Mouse (Mus musculus) liver, adult 2 months (tissue): ENCODE measurements around the gene Pgs1. TPM values are rescaled to one million over a fixed set of nuclear protein-coding genes. Genes with fewer than 3 reads are reported as not detected.

ENCODE experiments used
- DNase-seq: peaks from one replicate; pipeline ENCODE4 v3.0.0-alpha.2; 2011; ENCODE audit warnings: low read depth, low spot score; ENCODE audit errors: extremely low read depth
- H3K27ac ChIP-seq: fragments of 200-500 bp; replicated peaks from 2 replicates; pipeline ENCODE4 v1.5.1; 2012; ENCODE audit warnings: low read depth, mild to moderate bottlenecking, control low read depth, inconsistent platforms, low read length; ENCODE audit not compliant: insufficient read depth
- H3K27me3 ChIP-seq: fragments of 200-500 bp; 2 replicates; pipeline ENCODE4 v1.6.1; 2012; ENCODE audit warnings: mild to moderate bottlenecking, moderate library complexity, low read length, inconsistent platforms; ENCODE audit not compliant: control insufficient read depth, insufficient read depth
- H3K36me3 ChIP-seq: fragments of 200-500 bp; 2 replicates; pipeline ENCODE4 v1.6.1; 2012; ENCODE audit warnings: low read length, inconsistent platforms; ENCODE audit not compliant: control insufficient read depth, insufficient read depth
- H3K4me1 ChIP-seq: fragments of 200-500 bp; 2 replicates; pipeline ENCODE4 v1.6.1; 2011; ENCODE audit warnings: low read length; ENCODE audit not compliant: control insufficient read depth, insufficient read depth
- H3K4me3 ChIP-seq: fragments of 200-500 bp; 2 replicates; pipeline ENCODE4 v1.5.1; 2011; ENCODE audit warnings: low read depth, mild to moderate bottlenecking, control low read depth, low read length, moderate library complexity; ENCODE audit not compliant: insufficient read depth
- H3K79me2 ChIP-seq: fragments of 200-500 bp; 2 replicates; pipeline ENCODE4 v1.6.1; 2012; ENCODE audit warnings: inconsistent platforms, mild to moderate bottlenecking, low read length, moderate library complexity; ENCODE audit not compliant: control insufficient read depth, insufficient read depth
- H3K9ac ChIP-seq: fragments of 200-500 bp; 2 replicates; pipeline ENCODE4 v1.6.1; 2012; ENCODE audit warnings: low read depth, mild to moderate bottlenecking, control low read depth, inconsistent platforms, low read length
- CTCF ChIP-seq: fragments of 200-500 bp; IDR thresholded peaks from 2 replicates; pipeline ENCODE4 v1.5.1; 2011; ENCODE audit warnings: low read depth, low read length, control low read depth
- POLR2A ChIP-seq: fragments of 200-500 bp; IDR thresholded peaks from 2 replicates; pipeline ENCODE4 v1.6.1; 2011; ENCODE audit warnings: low read length, control low read depth; ENCODE audit not compliant: insufficient read depth; ENCODE audit errors: extremely low read depth
- WGBS: fragments of 180-500 bp; shearing (Covaris S2); methylation state at CpG from one replicate; pipeline ENCODE4 v1.1.7; 2018; 5-methylcytosine and 5-hydroxymethylcytosine counted together
- polyA plus RNA-seq: library from polyadenylated mRNA; depleted of rRNA; stranded (reverse); fragments of >200 nt; gene quantifications from 2 replicates; pipeline ENCODE4 v1.2.3, GENCODE M21; 2012; rRNA removed
- total RNA-seq: library from RNA; depleted of rRNA; stranded (reverse); fragments of >200 nt; gene quantifications from 2 replicates; pipeline ENCODE4 v1.2.3, GENCODE M21; 2014; rRNA removed

Gene Pgs1
- total RNA-seq (4.7 and 5.0 TPM in 2 replicates), polyA plus RNA-seq (17.8 and 22.1 TPM in 2 replicates)

DNA sequence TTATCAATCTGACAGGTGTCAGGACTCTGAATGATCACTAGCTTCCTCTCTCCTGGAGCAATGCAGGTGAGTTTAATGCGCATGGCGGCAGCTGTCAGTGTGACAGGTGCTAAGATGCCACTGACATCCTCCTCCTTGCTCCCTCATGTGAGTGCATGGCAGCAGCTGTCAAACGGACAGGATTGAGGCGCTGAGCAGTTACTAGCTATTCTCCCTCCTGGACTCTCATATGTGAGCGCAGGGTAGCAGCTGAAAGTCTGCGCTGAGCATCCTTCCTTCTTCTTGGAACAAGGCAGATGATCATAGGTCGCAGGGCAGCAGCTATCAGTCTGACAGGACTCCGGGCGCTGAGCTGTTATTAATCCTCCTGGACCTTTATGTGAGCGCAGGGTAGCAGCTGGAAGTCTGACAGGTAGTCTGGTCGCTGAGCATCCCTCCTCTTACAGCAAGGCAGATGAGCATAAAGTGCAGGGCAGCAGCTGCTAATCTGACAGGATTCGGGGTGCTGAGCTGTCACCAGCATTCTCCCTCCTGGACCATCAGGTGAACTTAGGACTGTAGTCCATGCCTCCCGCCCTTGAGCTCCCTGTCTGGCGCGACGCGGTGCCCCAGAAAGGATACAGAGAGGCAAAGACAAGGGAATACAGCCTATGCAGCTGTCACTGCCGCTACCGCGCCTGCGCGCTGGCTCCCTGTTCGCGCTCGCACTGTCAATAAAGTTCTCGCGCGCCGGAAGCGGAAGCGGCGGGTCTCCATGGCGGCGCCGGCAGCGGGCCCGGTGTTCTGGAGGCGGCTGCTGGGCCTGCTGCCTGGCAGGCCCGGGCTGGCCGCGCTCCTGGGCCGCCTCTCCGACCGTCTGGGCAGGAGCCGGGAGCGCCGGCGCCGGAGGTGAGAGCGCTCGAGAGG, at the start of gene Pgs1:
Pgs1 (plus strand) TSS at position 167 of the 906 bp plus-strand sequence.
- Histone ChIP-seq H3K27ac (peak within 1 kb of the TSS; percentile 50), H3K36me3 (no peaks in the 10 kb centered on the region), H3K4me3 (peak within 1 kb of the TSS; percentile 84), H3K27me3 (no peaks in the 10 kb centered on the region), H3K9ac (peak within 1 kb of the TSS; percentile 79), H3K79me2 (peaks cover 28% of the 10 kb centered on the region), H3K4me1 (peaks cover 16% of the 10 kb centered on the region)
- peak; percentile 69 for DNase-seq
- WGBS = 7% methylated on average over 51 of the region's 51 CpGs
- TF ChIP-seq CTCF (no peak), POLR2A (no peak)

DNA sequence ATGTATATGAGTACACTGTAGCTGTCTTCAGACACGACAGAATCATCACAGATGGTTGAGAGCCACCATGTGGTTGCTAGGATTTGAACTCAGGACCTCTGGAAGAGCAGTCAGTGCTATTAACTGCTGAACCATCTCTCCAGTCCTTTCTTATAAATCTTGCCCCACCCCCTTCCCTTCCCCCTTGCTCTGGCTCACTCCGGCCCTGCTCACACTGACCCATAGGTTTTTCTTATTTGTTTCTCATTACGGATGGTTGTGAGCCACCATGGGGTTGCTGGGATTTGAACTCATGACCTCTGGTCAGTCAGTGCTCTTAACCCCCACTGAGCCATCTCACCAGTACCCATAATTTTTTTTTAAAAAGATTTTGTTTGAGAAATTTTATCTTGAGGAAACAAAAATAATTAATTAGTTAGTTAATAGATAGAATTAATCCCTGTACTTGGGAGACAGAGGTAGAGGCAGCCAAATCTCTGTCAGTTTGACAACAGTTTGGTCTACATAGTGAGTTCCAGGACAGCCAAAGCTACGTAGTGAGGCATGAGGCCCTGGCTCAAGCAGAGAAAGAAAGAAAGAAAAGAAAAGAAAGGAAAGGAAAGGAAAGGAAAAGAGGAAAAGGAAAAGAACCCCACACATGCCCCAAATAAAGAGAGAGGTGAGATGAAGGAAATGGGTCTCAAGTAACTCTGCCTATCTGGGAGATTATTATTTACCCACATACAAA, 46.9 kb upstream of the Pgs1 start:
- peaks cover 10% of the 10 kb centered on the region for H3K4me1 ChIP-seq
- H3K79me2 ChIP-seq = no peaks in the 10 kb centered on the region
- DNase-seq = no peak
- H3K9ac ChIP-seq = no peak overlapping the region
- no peak for TF ChIP-seq CTCF
- TF ChIP-seq POLR2A = no peak
- no peak overlapping the region for H3K4me3 ChIP-seq
- 70% methylated on average over 4 of the region's 4 CpGs for WGBS
- H3K27ac ChIP-seq = no peak overlapping the region
- H3K27me3 ChIP-seq = no peaks in the 10 kb centered on the region
- no peaks in the 10 kb centered on the region for H3K36me3 ChIP-seq

DNA sequence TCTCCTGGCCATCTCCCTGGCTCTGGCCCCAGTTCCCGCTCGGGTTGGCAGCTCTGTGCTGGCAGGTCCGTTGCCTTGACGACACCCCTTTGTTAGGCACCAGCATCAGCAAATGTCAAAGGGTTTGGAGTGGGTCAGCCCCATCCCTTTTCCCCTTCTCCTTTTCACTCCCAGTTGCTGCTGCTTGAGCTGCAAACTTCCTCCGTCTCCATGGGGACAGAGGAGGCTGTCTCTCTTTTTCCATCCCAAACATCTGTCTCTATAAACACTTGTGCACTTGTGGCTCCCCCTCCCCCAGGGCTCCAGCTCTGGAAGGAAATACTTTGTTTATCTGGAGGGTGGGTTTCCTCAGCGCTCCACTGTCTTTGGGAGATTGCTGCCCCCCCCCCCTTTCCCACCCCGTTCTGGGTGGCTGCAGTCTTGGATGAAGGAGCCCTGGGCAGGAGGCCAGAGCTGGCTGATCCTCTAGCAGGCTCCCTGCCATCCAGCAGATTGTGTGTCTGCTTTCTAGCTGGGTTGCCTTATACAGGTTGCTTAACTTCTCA, 46.3 kb upstream of the Pgs1 start:
- H3K4me1 ChIP-seq = peaks cover 10% of the 10 kb centered on the region
- no peaks in the 10 kb centered on the region for H3K36me3 ChIP-seq
- no peak overlapping the region for H3K4me3 ChIP-seq
- H3K27ac ChIP-seq = 0 out of 2 replicates have a peak overlapping the region, but pooled peaks have one; percentile 2
- DNase-seq = peak; percentile 41
- TF ChIP-seq POLR2A (no peak), CTCF (no peak)
- H3K27me3 ChIP-seq = no peaks in the 10 kb centered on the region
- no peaks in the 10 kb centered on the region for H3K79me2 ChIP-seq
- H3K9ac ChIP-seq = no peak overlapping the region
- 12% methylated on average over 7 of the region's 7 CpGs for WGBS

DNA sequence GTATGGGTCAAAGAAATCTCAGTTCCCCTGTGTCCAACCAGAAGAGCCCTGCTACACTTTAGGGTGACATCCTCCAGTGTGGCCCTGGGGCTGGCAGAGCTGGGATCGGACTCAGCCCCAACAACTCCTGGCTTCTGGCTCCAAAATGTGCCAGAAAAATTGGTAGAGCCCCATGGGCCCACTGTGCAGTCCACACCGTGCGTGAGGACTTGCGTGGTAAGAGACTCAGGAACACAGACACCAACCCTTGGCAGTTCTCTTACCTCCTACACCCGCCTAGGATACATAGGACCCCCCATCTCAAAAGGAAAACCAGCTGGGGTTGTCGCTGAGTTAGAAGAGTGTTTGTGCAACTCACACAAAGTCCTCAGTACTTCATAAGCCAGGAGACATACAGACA, 45.2 kb upstream of the Pgs1 start:
- 98% methylated on average over 6 of the region's 6 CpGs for WGBS
- DNase-seq = no peak
- H3K79me2 ChIP-seq = no peaks in the 10 kb centered on the region
- no peak overlapping the region for H3K4me3 ChIP-seq
- H3K4me1 ChIP-seq = peaks cover 9% of the 10 kb centered on the region
- no peak overlapping the region for H3K27ac ChIP-seq
- H3K36me3 ChIP-seq = no peaks in the 10 kb centered on the region
- TF ChIP-seq POLR2A (no peak), CTCF (no peak)
- no peak overlapping the region for H3K9ac ChIP-seq
- H3K27me3 ChIP-seq = no peaks in the 10 kb centered on the region

DNA sequence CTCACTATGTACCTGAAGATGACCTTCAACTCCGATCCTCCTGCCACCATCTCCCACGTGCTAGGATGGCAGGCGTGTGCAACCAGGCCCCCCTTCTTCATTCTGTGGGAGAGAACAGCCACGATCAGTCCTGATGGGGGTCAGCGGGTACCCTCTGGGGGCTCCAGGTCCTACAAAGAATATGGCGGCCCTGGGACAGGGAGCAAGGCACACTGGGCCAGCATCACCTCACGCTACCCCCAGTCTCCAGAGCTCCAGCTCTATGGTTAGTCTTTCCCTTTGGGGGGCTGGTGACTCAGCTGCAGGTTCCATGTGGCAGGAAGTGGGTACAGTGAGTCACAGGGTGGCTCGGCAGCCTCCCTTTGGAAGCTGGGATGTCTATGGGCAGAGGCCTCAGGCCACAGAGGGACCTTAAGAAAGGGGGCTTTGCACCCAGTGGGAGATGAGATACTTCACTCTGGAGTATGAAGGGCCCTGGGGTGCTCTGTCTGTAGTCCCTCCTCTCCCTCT, 44.7 kb upstream of the Pgs1 start:
- Histone ChIP-seq H3K4me1 (peaks cover 6% of the 10 kb centered on the region), H3K4me3 (no peak overlapping the region), H3K27me3 (no peaks in the 10 kb centered on the region), H3K9ac (no peak overlapping the region), H3K36me3 (no peaks in the 10 kb centered on the region), H3K79me2 (no peaks in the 10 kb centered on the region), H3K27ac (no peak overlapping the region)
- 91% methylated on average over 8 of the region's 8 CpGs for WGBS
- TF ChIP-seq POLR2A (no peak), CTCF (no peak)
- DNase-seq = no peak
